Mouse (Mus musculus) gastrocnemius, adult 2 months (tissue): ENCODE measurements around the gene Gp6. TPM values are rescaled to one million over a fixed set of nuclear protein-coding genes. Genes with fewer than 3 reads are reported as not detected.
A peak's percentile ranks its signal among the peaks of the same experiment; 100 is the strongest.
"Not testable (repeated sequence)": the region's sequence is repeated elsewhere in the genome, so short reads cannot be mapped to it uniquely, and the experiment has no call there.

ENCODE experiments used
- DNase-seq: peaks from one replicate; pipeline ENCODE4 v3.0.0; 2022
- H3K27ac ChIP-seq: fragments of 200-600 bp; 2 replicates; pipeline ENCODE4 v1.8.1; 2022; ENCODE audit warnings: mild to moderate bottlenecking
- H3K4me3 ChIP-seq: fragments of 200-600 bp; 2 replicates; pipeline ENCODE4 v1.8.1; 2022; ENCODE audit warnings: mild to moderate bottlenecking, moderate library complexity
- CTCF ChIP-seq: fragments of 200-600 bp; IDR thresholded peaks from 2 replicates; pipeline ENCODE4 v1.8.1; 2022; ENCODE audit warnings: antibody characterized with exemption, mild to moderate bottlenecking, moderate library complexity
- intact Hi-C: fragments of 180-260 bp; cut with DNase I; formaldehyde crosslinking; loops from one replicate; pipeline ENCODE4 v1.15.1; 2025
- long read RNA-seq, 2 experiments: library from polyadenylated mRNA; stranded (forward); transcript quantifications; one replicate each; pipeline ENCODE4 v2.0.0; 2021
- total RNA-seq, 2 experiments: library from RNA; stranded (reverse); gene quantifications; 2 replicates each; pipeline ENCODE4 v1.2.3; 2021

The Gp6 gene
- not detected for total RNA-seq
- long read RNA-seq, experiment 1: 0 reads
- long read RNA-seq, experiment 2: 0 reads

DNA sequence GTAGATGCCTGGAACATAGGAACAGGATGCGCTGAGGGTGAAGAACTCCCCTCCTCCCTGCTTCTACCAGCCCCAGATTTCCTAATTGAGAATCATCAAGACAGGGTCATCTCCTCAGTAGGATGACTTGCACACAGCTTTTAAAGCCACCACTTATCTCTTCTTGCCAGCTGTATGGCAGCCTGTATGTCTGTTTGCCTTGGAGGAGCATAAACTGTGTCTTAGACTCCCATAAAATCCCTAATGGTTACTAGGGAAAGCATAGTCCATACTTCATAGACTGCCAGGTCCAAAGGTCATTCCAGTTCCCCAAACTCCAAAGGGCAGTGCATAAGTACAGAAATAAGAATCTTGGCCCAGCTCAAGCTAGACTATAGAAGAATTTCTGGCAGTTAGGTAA, at the start of gene Gp6:
Gene Gp6, minus strand, starts transcription at position 15 of the 400 bp plus-strand sequence.
- intact Hi-C loops: no loop called here
- DNase-seq: no peak
- Histone ChIP-seq H3K27ac (no peak within 1 kb of the TSS), H3K4me3 (no peak within 1 kb of the TSS)
- TF ChIP-seq CTCF: no peak

DNA sequence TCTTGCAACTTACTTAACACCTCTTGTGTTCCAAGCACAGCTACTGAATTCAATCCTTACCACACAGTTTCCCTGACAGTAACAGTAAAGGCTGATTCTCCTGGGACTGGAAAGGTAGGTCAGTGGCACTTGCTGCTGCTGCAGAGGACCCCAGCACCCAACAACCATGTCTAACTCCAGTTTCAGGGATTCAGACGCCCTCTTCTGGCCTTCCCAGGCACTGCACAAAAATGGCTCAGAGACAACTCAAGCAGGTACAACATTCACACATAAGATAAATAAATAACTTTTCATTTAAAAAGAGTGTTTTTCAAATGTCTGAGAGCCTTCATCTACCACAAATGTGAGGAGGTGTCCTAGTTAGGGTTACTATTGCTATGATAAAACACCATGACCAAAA, 49.6 kb upstream of the Gp6 start:
- Histone ChIP-seq H3K27ac (no peak overlapping the region), H3K4me3 (no peak overlapping the region)
- intact Hi-C loops: no loop called here
- peak; percentile 36; the same call in 1 of the 2 replicates for TF ChIP-seq CTCF
- no peak for DNase-seq

DNA sequence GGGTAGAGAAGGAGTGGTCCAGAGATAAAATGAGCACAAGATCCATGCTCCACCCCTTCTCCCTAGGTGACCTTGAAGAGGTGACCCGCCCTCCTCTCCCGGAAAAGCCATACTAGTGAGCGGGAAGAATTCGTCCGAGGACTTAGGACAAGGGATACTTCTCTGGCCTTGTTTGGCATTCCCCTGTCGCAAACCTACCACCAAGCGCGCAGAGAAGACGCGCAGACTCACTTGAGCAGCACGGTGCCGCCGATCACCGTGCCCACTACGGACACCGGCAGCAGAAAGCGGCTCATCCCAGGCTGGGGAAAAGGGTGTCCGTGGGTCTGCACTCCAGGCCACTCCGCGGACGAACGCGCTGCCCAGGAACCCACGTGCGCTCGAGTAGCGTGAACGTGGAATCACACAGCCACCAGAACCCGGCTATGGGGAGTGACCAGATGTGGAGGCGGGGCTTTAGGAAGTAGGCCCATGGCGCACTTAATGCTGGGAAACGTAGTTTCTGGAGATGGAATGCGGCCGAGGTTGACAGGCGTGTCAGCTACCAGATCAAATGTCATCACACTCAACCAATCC, 47.8 kb upstream of the Gp6 start, which contains the start of gene Rdh13:
Gene Rdh13, minus strand, starts transcription at position 434 of the 576 bp plus-strand sequence.
- intact Hi-C loops: loop anchor here (2.0 kb wide), 1 partner anchor 25 kb away; no protein-coding TSS in a partner anchor
- Histone ChIP-seq H3K4me3 (peak within 1 kb of the TSS; percentile 84), H3K27ac (peak within 1 kb of the TSS; percentile 91)
- DNase-seq: peak; percentile 93
- no peak for TF ChIP-seq CTCF

DNA sequence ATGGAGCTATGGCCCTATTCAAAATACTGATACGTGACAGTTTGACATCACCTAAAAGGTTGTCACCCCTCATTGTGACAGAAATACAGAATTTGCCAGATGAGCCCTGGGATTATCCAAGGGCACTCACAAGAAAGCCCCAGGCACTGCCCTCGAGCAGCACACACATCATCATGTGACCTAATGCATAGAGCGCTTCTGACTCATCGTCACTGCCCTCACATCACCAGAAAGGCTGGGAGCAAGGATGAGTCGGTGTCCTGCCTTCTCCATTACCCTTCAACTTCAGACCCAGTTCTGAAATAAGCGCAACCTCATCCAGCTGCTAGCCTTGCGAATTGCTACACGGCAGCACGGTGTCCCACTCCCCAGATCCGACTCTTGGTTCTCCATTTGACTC, 43.0 kb upstream of the Gp6 start:
- H3K4me3 ChIP-seq: no peak overlapping the region
- intact Hi-C loops: no loop called here

DNA sequence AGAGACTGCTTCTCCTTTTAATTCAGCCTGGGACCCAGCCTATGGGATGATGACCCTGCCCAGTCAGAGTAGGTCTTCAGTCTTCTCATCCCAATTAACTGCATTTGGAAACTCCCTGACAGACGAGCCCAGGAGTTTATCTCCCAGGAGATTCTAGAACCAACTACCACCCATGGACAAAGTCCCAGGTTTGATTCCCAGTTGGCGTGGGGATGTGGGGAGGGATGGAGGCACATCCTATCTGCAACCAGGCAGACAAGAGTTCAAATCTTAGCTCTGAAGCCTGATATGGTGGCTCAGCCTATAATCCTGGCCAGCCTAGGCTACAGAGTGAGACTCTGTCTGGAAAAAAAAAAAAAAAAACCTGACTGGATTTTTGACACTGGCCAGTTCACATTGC, 40.2 kb upstream of the Gp6 start:
- DNase-seq: no peak
- TF ChIP-seq CTCF: no peak
- no peak overlapping the region for H3K27ac ChIP-seq
- no peak overlapping the region for H3K4me3 ChIP-seq
- intact Hi-C loops: loop anchor here (10.0 kb wide), 1 partner anchor 733 kb away; the partner anchor contains the start of gene Rps9

More for the DNA sequence above, 43.0 kb upstream of the Gp6 start:
- no peak for TF ChIP-seq CTCF
- H3K27ac ChIP-seq: no peak overlapping the region
- DNase-seq: no peak

DNA sequence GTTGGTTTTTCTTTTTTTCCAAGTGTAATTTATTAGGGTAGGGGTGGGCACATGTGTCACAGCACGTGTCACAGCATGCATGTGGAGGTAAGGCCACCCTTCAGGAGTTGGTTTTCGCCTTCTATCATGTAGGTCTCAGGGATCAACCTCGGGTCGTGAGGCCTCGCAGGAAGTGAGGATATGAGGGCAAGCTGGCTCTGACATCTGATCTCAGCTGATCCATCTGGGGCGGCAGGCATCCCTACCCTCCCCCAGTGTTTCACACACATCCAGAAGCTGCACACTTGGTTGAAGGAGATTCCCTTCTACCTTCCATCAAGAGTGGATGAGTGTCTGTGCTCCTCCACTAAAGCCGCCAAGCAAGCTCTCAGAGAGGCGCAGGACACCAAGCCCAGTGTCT, 34.5 kb upstream of the Gp6 start:
- H3K27ac ChIP-seq: no peak overlapping the region
- intact Hi-C loops: loop anchor here (10.0 kb wide), 1 partner anchor 727 kb away; the partner anchor contains the start of gene Rps9
- no peak overlapping the region for H3K4me3 ChIP-seq
- DNase-seq: no peak
- no peak for TF ChIP-seq CTCF

DNA sequence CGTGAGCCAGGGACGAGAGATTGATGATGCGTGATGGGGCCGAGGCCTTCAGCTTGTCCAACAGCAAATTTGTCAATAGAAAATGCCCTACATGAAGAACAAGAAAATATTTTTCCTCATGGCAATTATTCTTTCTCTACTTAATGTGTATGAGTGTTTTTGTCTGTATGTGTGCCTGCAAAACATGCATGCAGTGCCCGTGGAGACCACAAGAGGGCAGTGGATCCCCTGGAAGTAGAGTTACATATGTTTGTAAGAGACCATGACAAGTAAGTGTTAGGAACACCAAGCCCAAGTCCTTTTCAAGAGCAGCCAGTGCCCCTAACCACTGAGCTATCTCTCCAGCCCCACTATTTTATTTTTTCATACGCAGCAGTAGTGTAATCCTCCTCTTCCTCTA, 34.0 kb upstream of the Gp6 start:
- intact Hi-C loops: loop anchor here (2.0 to 10.0 kb wide), 2 partner anchors 39 to 727 kb away; partner anchors contain the start of gene Rps9
- peak; percentile 68 for DNase-seq
- Histone ChIP-seq H3K27ac (no peak overlapping the region), H3K4me3 (no peak overlapping the region)
- peak; percentile 81 for TF ChIP-seq CTCF

DNA sequence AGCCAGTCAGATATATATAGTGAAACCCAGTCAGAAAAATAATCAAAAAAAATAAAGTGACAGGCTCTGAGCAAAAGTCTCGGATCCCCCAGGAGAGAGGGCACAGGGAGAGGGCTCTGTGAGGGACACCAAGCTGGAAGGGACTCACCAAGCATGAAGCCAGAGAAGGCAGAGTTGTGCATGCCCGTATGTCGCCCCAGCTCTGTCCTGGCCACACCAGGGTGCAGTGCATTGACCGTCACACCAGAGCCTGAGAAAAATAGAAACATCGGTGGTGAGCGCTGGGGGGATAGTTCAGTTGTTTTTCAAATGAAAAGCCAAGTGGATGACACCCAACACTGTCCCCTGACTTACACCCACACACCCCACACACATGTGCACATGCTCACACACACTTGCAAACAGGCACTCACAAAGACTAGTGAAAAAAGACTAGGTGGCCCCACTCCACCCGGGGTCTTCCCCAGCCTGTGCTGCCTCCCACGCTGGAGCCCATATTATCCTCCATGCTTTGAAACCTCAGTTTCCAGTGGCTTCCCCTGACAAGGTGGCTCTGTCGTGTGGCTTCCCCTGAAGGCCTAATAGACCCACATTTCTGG, 32.8 kb upstream of the Gp6 start:
- TF ChIP-seq CTCF: no peak
- H3K4me3 ChIP-seq: no peak overlapping the region
- H3K27ac ChIP-seq: no peak overlapping the region
- intact Hi-C loops: loop anchor here (2.0 to 10.0 kb wide), 2 partner anchors 40 to 726 kb away; partner anchors contain the start of gene Rps9
- DNase-seq: no peak

DNA sequence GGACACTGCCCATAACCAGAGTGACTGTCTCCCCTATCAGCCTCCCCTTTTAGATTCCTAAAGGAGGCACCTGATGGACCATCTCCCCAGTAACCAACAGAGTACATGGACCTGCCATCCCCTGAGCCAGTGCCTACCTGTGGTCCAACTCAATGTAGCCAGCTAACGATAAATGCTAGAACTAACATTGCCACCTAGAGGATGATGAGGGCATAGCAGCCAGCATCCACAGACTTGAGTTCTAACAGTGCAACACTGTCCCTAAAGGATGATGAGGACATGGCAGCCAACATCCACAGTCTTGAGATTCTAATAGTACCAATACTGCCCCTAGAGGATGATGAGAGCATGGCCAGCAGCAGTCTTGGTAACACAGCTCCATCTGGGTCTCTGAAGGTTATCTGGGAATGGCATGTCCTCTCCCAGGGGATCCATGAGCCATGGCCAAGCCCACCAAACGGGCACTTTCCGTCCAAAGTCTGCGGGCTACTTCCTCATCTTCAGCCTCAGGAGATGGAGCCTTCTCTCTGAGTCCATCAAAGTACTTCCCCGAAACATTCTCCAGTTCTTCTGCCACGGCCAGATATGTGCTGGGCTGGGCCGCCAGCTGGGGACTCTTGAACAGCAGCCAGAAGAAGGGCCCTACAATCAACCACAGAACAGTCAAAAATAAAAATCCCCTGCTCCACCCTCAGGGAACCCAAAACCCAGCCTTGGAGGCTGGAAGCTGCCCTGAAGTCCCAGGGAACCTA, 29.8 kb upstream of the Gp6 start:
- H3K4me3 ChIP-seq: no peak overlapping the region
- no peak; the same call in none of the 2 replicates for TF ChIP-seq CTCF
- intact Hi-C loops: loop anchor here (2.0 to 10.0 kb wide), 2 partner anchors 297 to 323 kb away; no protein-coding TSS in a partner anchor
- DNase-seq: peak; percentile 82
- no peak overlapping the region for H3K27ac ChIP-seq

DNA sequence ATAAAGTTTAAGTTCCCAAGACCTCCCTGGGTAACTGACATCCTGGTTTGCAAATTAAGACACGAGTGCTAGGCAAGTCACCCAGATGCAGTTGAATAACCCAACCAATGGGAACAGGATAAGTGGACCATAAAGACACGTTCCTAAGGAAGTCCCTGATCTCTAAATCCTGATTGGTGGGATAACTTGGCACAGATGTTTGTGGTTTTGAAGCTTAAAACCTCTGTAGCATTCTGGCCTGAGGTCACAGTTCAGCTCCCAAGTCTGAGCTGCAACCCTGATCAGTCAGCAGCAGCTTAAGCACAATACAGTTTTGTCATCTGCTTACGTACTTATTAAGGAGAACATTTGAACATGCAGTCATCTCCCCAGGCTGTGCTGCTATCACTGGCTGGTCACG, 22.7 kb upstream of the Gp6 start:
- intact Hi-C loops: loop anchor here (10.0 kb wide), 1 partner anchor 315 kb away; no protein-coding TSS in a partner anchor
- H3K27ac ChIP-seq: no peak overlapping the region
- TF ChIP-seq CTCF: no peak
- H3K4me3 ChIP-seq: no peak overlapping the region
- no peak for DNase-seq

DNA sequence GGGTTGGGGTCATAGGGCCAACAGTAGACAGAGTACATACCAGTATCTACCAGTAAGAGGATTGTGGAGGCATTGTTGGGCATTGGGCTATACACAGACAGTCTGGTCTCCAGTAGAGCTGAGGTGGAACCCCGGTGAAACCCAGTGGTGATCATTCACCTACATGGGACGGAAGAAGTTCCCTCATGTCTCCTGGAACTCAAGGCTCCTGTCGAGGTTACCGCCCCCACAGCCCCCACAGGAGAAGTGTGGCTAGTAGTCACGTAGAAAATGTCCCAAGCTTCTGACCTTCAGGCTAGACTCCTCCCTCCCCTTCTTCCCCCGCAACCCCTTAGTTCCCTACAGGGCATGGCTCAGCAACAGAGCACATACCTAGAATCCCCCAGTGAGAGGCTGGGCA, 22.1 kb upstream of the Gp6 start:
- intact Hi-C loops: loop anchor here (10.0 kb wide), 1 partner anchor 315 kb away; no protein-coding TSS in a partner anchor
- Histone ChIP-seq H3K27ac (no peak overlapping the region), H3K4me3 (no peak overlapping the region)
- TF ChIP-seq CTCF: no peak
- no peak for DNase-seq

DNA sequence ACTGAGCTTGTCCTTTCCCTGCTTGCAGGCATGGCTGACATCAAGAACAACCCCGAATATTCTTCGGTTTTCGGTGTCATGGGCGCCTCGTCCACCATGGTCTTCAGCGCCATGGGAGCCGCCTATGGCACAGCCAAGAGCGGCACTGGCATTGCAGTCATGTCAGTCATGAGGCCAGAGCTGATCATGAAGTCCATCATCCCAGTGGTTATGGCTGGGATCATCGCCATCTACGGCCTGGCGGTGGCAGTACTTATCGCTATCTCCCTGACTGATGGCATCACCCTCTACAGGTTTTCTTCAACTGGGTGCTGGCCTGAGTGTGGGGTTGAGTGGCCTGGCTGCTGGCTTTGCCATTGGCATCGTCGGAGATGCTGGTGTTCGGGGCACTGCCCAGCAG, 14.9 kb upstream of the Gp6 start:
- H3K27ac ChIP-seq, DNase-seq, intact Hi-C loops, H3K4me3 ChIP-seq: not testable (repeated sequence)

DNA sequence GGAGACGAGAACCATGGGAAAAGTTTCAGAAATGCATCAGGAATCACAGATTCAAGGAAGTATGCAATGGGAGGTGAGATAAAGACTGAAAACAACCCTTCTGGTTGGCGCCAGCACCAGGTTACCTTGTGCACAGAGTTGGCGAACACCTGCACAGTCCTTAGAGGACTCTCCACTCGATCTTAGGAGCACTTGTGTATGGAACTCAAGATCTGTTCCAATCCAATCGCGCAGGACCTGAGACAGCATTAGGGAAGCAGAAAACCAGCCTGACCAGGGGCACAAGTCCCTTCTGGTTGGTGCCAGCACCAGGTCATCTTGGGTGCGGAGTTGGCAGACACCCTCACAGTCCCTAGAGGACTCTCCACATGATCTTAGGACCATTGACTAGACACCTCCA, 24.0 kb downstream of the Gp6 start:
- no peak for DNase-seq
- Histone ChIP-seq H3K27ac (no peak overlapping the region), H3K4me3 (no peak overlapping the region)
- TF ChIP-seq CTCF: no peak
- intact Hi-C loops: no loop called here
